Mouse (Mus musculus) MEL (cell line): Measurements from ENCODE around the gene Acp2. TPM values are rescaled to one million over a fixed set of nuclear protein-coding genes. Genes with fewer than 3 reads are reported as not detected.
A peak's percentile ranks its signal among the peaks of the same experiment; 100 is the strongest.

Experiments used
- DNase-seq: peaks from one replicate; pipeline ENCODE4 v3.0.0; 2011; ENCODE audit warnings: low read depth, low spot score
- H3K27ac ChIP-seq: 2 replicates; pipeline ENCODE4 v1.5.1; 2012; ENCODE audit warnings: low read depth, mild to moderate bottlenecking, control low read depth, low read length, moderate library complexity; ENCODE audit not compliant: control insufficient read depth
- H3K27me3 ChIP-seq, 2 experiments: fragments of 150-350 bp in 1 of 2; sonication (generic) in 1 of 2; 2 replicates each; pipeline ENCODE4 v1.6.1; 2012; ENCODE audit warnings: low read length in 2 of 2, mild to moderate bottlenecking in 2 of 2, improper control_type of control experiment in 1 of 2, moderate library complexity in 1 of 2; ENCODE audit not compliant: insufficient read depth in 2 of 2, control insufficient read depth in 1 of 2
- H3K36me3 ChIP-seq, 2 experiments: 2 replicates each; pipeline ENCODE4 v1.6.1; 2012 to 2014; ENCODE audit warnings: low read length in 2 of 2, improper control_type of control experiment in 1 of 2, inconsistent platforms in 1 of 2, mild to moderate bottlenecking in 1 of 2; ENCODE audit not compliant: insufficient read depth in 2 of 2, control insufficient read depth in 1 of 2
- H3K4me1 ChIP-seq, 2 experiments: fragments of 150-350 bp in 1 of 2; sonication (generic) in 1 of 2; 2 replicates each; pipeline ENCODE4 v1.6.1; 2012; ENCODE audit warnings: low read length in 2 of 2, improper control_type of control experiment in 1 of 2, mild to moderate bottlenecking in 1 of 2; ENCODE audit not compliant: insufficient read depth in 2 of 2, control insufficient read depth in 1 of 2
- H3K4me3 ChIP-seq, 2 experiments: fragments of 150-350 bp in 1 of 2; sonication (generic) in 1 of 2; 2 replicates each; pipeline ENCODE4 v1.5.1; 2012; ENCODE audit warnings: low read depth in 2 of 2, low read length in 2 of 2, mild to moderate bottlenecking in 2 of 2, moderate library complexity in 2 of 2, control low read depth in 1 of 2, improper control_type of control experiment in 1 of 2; ENCODE audit not compliant: control insufficient read depth in 1 of 2, insufficient read depth in 1 of 2
- H3K79me2 ChIP-seq: 2 replicates; pipeline ENCODE4 v1.6.1; 2012; ENCODE audit warnings: mild to moderate bottlenecking, low read length, moderate library complexity; ENCODE audit not compliant: control insufficient read depth, poor library complexity, insufficient read depth
- H3K9ac ChIP-seq: 2 replicates; pipeline ENCODE4 v1.6.1; 2012; ENCODE audit warnings: low read depth, mild to moderate bottlenecking, control low read depth, low read length, moderate library complexity; ENCODE audit not compliant: control insufficient read depth, poor library complexity, severe bottlenecking
- H3K9me3 ChIP-seq: fragments of 150-350 bp; sonication (generic); replicated peaks from 2 replicates; pipeline ENCODE4 v1.6.1; 2012; ENCODE audit warnings: mild to moderate bottlenecking, low read length, improper control_type of control experiment, moderate library complexity; ENCODE audit not compliant: insufficient read depth
- BHLHE40 ChIP-seq: IDR thresholded peaks from 2 replicates; pipeline ENCODE4 v1.6.1; 2012; ENCODE audit warnings: low read depth, mild to moderate bottlenecking, inconsistent platforms, low read length, improper control_type of control experiment, borderline replicate concordance
- CHD1 ChIP-seq: IDR thresholded peaks from 2 replicates; pipeline ENCODE4 v1.6.1; 2012; ENCODE audit warnings: low read depth, mild to moderate bottlenecking, inconsistent platforms, low read length, improper control_type of control experiment
- CTCF ChIP-seq, 3 experiments: IDR thresholded peaks in 2 of 3; conservative IDR thresholded peaks in 1 of 3; 2 replicates each; pipeline ENCODE4 v1.5.1; 2011 to 2012; ENCODE audit warnings: low read length in 3 of 3, low read depth in 2 of 3, mild to moderate bottlenecking in 2 of 3, improper control_type of control experiment in 1 of 3, inconsistent platforms in 1 of 3, mixed read lengths in 1 of 3, moderate library complexity in 1 of 3; ENCODE audit not compliant: control insufficient read depth in 1 of 3, insufficient read depth in 1 of 3, poor library complexity in 1 of 3, severe bottlenecking in 1 of 3
- E2F4 ChIP-seq: IDR thresholded peaks from 2 replicates; pipeline ENCODE4 v1.6.1; 2011; ENCODE audit warnings: low read depth, low read length, improper control_type of control experiment, borderline replicate concordance
- ELF1 ChIP-seq: IDR thresholded peaks from 2 replicates; pipeline ENCODE4 v1.6.1; 2014; ENCODE audit warnings: low read depth, mild to moderate bottlenecking, inconsistent platforms, low read length, improper control_type of control experiment, moderate library complexity
- ETS1 ChIP-seq: IDR thresholded peaks from 2 replicates; pipeline ENCODE4 v1.6.1; 2012; ENCODE audit warnings: low read depth, mild to moderate bottlenecking, inconsistent platforms, low read length, improper control_type of control experiment, moderate library complexity
- GABPA ChIP-seq: IDR thresholded peaks from 2 replicates; pipeline ENCODE4 v1.6.1; 2012; ENCODE audit warnings: low read depth, mild to moderate bottlenecking, inconsistent platforms, low read length, improper control_type of control experiment, moderate library complexity
- MAZ ChIP-seq: IDR thresholded peaks from 2 replicates; pipeline ENCODE4 v1.6.1; 2012; ENCODE audit warnings: low read depth, mild to moderate bottlenecking, inconsistent platforms, low read length, improper control_type of control experiment
- MEF2A ChIP-seq: IDR thresholded peaks from 2 replicates; pipeline ENCODE4 v1.6.1; 2014; ENCODE audit warnings: low read depth, mild to moderate bottlenecking, inconsistent platforms, low read length, improper control_type of control experiment; ENCODE audit not compliant: poor library complexity, insufficient replicate concordance, severe bottlenecking; ENCODE audit errors: extremely low read depth
- MXI1 ChIP-seq: IDR thresholded peaks from 2 replicates; pipeline ENCODE4 v1.6.1; 2011; ENCODE audit warnings: mild to moderate bottlenecking, low read depth, low read length, improper control_type of control experiment
- MYB ChIP-seq: IDR thresholded peaks from 2 replicates; pipeline ENCODE4 v1.6.1; 2011; ENCODE audit warnings: mild to moderate bottlenecking, low read depth, low read length, improper control_type of control experiment
- MYC ChIP-seq: IDR thresholded peaks from 2 replicates; pipeline ENCODE4 v1.6.1; 2011; ENCODE audit warnings: low read depth, mild to moderate bottlenecking, low read length, improper control_type of control experiment, moderate library complexity
- NELFE ChIP-seq: IDR thresholded peaks from 2 replicates; pipeline ENCODE4 v1.6.1; 2011; ENCODE audit warnings: low read depth, low read length, improper control_type of control experiment
- NRF1 ChIP-seq: IDR thresholded peaks from 2 replicates; pipeline ENCODE4 v1.6.1; 2014; ENCODE audit warnings: low read depth, mild to moderate bottlenecking, inconsistent platforms, low read length, improper control_type of control experiment, moderate library complexity; ENCODE audit not compliant: poor library complexity, insufficient read depth, severe bottlenecking
- POLR2A ChIP-seq, 2 experiments: IDR thresholded peaks; 2 replicates each; pipeline ENCODE4 v1.6.1; 2011 to 2012; ENCODE audit warnings: low read length in 2 of 2, mild to moderate bottlenecking in 2 of 2, control low read depth in 1 of 2, improper control_type of control experiment in 1 of 2, low read depth in 1 of 2, moderate library complexity in 1 of 2; ENCODE audit not compliant: control insufficient read depth in 1 of 2, insufficient read depth in 1 of 2, poor library complexity in 1 of 2
- POLR2AphosphoS2 ChIP-seq: IDR thresholded peaks from 2 replicates; pipeline ENCODE4 v1.6.1; 2011; ENCODE audit warnings: low read length, improper control_type of control experiment
- POLR2AphosphoS5 ChIP-seq: IDR thresholded peaks from 2 replicates; pipeline ENCODE4 v1.6.1; 2012; ENCODE audit warnings: low read depth, borderline replicate concordance, mild to moderate bottlenecking, inconsistent platforms, low read length, moderate library complexity, mixed read lengths
- SIN3A ChIP-seq: IDR thresholded peaks from 2 replicates; pipeline ENCODE4 v1.6.1; 2012; ENCODE audit warnings: low read length, improper control_type of control experiment, inconsistent platforms
- SMC3 ChIP-seq: IDR thresholded peaks from 2 replicates; pipeline ENCODE4 v1.6.1; 2011; ENCODE audit warnings: low read depth, low read length, improper control_type of control experiment
- TAL1 ChIP-seq: IDR thresholded peaks from 2 replicates; pipeline ENCODE4 v1.6.1; 2012; ENCODE audit warnings: mild to moderate bottlenecking, inconsistent platforms, low read length, moderate library complexity, mixed read lengths
- TBP ChIP-seq: IDR thresholded peaks from 2 replicates; pipeline ENCODE4 v1.8.0; 2011; ENCODE audit warnings: low read depth, low read length, improper control_type of control experiment
- TCF12 ChIP-seq: IDR thresholded peaks from 2 replicates; pipeline ENCODE4 v1.6.1; 2014; ENCODE audit warnings: low read depth, mild to moderate bottlenecking, inconsistent platforms, low read length, improper control_type of control experiment, moderate library complexity
- UBTF ChIP-seq: IDR thresholded peaks from 2 replicates; pipeline ENCODE4 v1.6.1; 2012; ENCODE audit warnings: low read depth, mild to moderate bottlenecking, inconsistent platforms, low read length, improper control_type of control experiment, moderate library complexity, borderline replicate concordance; ENCODE audit not compliant: insufficient read depth
- USF2 ChIP-seq, 2 experiments: IDR thresholded peaks; 2 replicates each; pipeline ENCODE4 v1.6.1; 2011 to 2012; ENCODE audit warnings: improper control_type of control experiment in 2 of 2, low read length in 2 of 2, borderline replicate concordance in 1 of 2, inconsistent platforms in 1 of 2, low read depth in 1 of 2, mild to moderate bottlenecking in 1 of 2; ENCODE audit not compliant: insufficient read depth in 1 of 2
- ZKSCAN1 ChIP-seq: IDR thresholded peaks from 2 replicates; pipeline ENCODE4 v1.6.1; 2012; ENCODE audit warnings: low read depth, mild to moderate bottlenecking, inconsistent platforms, low read length, improper control_type of control experiment, moderate library complexity
- ZNF384 ChIP-seq: IDR thresholded peaks from 2 replicates; pipeline ENCODE4 v1.6.1; 2012; ENCODE audit warnings: low read depth, mild to moderate bottlenecking, inconsistent platforms, low read length, improper control_type of control experiment
- polyA plus RNA-seq, 2 experiments: library from polyadenylated mRNA; stranded (reverse) in 1 of 2; unstranded in 1 of 2; fragments of >175 nt in 1 of 2; fragments of >200 nt in 1 of 2; gene quantifications; 2 replicates each; pipeline versions ENCODE4 v1.2.1 to v1.2.4; 2012; ENCODE audit warnings: low replicate concordance in 2 of 2, low read depth in 1 of 2; ENCODE audit not compliant: insufficient read length in 2 of 2, insufficient read depth in 1 of 2, missing spikeins in 1 of 2
- total RNA-seq: library from RNA; depleted of rRNA; stranded (reverse); fragments of 300-350 nt; gene quantifications from 2 replicates; pipeline ENCODE4 v1.2.3, GENCODE M21; 2012

Gene Acp2
- total and polyA plus RNA-seq, 3 experiments: 7.3 to 11.3 TPM; not detected in 1

DNA sequence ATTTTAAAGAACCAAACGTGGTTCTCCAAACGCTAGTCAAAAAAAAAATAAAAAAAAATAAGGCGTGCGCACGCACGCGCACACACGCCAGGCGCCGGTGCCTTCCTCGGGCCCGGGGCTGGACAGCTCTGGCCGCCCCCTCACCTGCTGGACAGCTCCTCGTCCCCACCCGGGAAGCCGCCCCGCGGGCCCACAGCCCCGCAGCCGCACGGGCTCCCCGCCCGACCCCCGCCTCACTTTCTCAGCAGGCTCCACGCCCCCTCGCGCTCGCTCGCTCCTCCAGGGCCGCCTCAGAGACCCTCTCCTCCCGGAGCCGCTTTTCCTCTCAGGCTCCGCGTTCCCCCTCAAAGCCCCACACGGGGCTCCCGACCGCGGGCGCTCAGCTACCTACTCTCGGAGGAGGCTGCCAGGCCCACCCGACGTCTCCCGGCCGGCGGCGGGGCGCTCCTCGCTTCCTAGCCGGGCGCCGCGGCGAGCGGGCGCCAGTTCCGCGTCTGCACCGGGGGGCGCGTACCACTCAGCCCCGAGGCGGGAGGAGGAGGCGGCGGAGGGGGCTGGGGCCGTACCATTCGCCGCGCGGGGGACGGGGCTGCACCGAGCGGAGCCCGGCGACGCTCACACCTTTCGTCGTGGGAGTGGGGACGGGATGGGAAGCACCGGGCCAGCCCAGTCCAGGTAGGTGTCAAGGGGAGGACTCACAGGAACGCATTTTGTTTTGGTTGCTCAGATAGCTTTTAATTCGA lies 20.1 kb upstream of the Acp2 start:
- Histone ChIP-seq H3K9ac (peak overlapping the region; percentile 90), H3K9me3 (no peaks in the 10 kb centered on the region), H3K36me3 (peaks cover 3 to 20% of the 10 kb centered on the region in 2 experiments; a peak in 3 of 4 replicates), H3K79me2 (peaks cover 14% of the 10 kb centered on the region), H3K27ac (peak overlapping the region; percentile 98), H3K4me3 (peak overlapping the region; percentile 74 to 82), H3K27me3 (no peaks in the 10 kb centered on the region), H3K4me1 (peaks cover 7 to 31% of the 10 kb centered on the region in 2 experiments)
- DNase-seq: peak; percentile 93
- no peak for TF ChIP-seq GABPA
- TF ChIP-seq NELFE: peak; percentile 50; the same call in 1 of the 2 replicates
- peak; percentile 75 for TF ChIP-seq NRF1
- TF ChIP-seq ELF1: peak; percentile 67
- peak; percentile 95 for TF ChIP-seq ZNF384
- peak; percentile 67; the same call in 1 of the 2 replicates for TF ChIP-seq UBTF
- TF ChIP-seq MYB: no peak
- no peak for TF ChIP-seq POLR2AphosphoS2
- peak; percentile 50 for TF ChIP-seq TCF12
- no peak for TF ChIP-seq E2F4
- peak; percentile 57 to 76; a peak in 2 of 4 replicates for TF ChIP-seq POLR2A (IDR thresholded peaks at IDR 0.05; ENCODE audit: control insufficient read depth in 1 of 2, insufficient read depth in 1 of 2, low read depth in 1 of 2, low read length in 2 of 2, poor library complexity in 1 of 2)
- no peak for TF ChIP-seq ZKSCAN1
- no peak for TF ChIP-seq TAL1
- no peak for TF ChIP-seq CTCF (IDR thresholded peaks at IDR 0.05 in 2 of 3, conservative IDR thresholded peaks at IDR 0.05 in 1 of 3; ENCODE audit: control insufficient read depth in 1 of 3, insufficient read depth in 1 of 3, low read depth in 2 of 3, low read length in 3 of 3, poor library complexity in 1 of 3, severe bottlenecking in 1 of 3)
- TF ChIP-seq CHD1: no peak
- TF ChIP-seq MAZ: peak; percentile 56; the same call in 1 of the 2 replicates
- TF ChIP-seq USF2 (IDR thresholded peaks at IDR 0.05; ENCODE audit: borderline replicate concordance in 1 of 2, insufficient read depth in 1 of 2, low read depth in 1 of 2, low read length in 2 of 2): no peak
- peak; percentile 83 for TF ChIP-seq MXI1
- TF ChIP-seq TBP: no peak; the same call in 1 of the 2 replicates
- peak; percentile 67; the same call in 1 of the 2 replicates for TF ChIP-seq SIN3A
- no peak for TF ChIP-seq ETS1
- no peak for TF ChIP-seq SMC3
- TF ChIP-seq MYC: no peak
- TF ChIP-seq MEF2A: no peak
- no peak for TF ChIP-seq BHLHE40
- TF ChIP-seq POLR2AphosphoS5: no peak
